Mouse (Mus musculus): ENCODE results near the gene Vwa5b1. TPM values are rescaled to one million over a fixed set of nuclear protein-coding genes. Genes with fewer than 3 reads are reported as not detected.

Gene Vwa5b1
- polyA plus RNA-seq, 1 experiment from 2014 or later = 0.15 TPM

- ATAC-seq (ENCODE audit: low FRiP score) (no peak), DNase-seq (ENCODE audit: low spot score, missing footprints) (no peak)
- Histone ChIP-seq H3K36me3 (ENCODE audit: control insufficient read depth, insufficient read depth, low read length) (no peaks in the 10 kb centered on the region), H3K9ac (ENCODE audit: low read length) (no peak overlapping the region), H3K27ac (ENCODE audit: low read depth, low read length) (no peak overlapping the region), H3K4me2 (no peak overlapping the region), H3K9me3 (ENCODE audit: control insufficient read depth, low read length) (no peaks in the 10 kb centered on the region; the same call in 1 of the 2 replicates), H3K27me3 (ENCODE audit: control insufficient read depth, insufficient read depth, low read length) (no peaks in the 10 kb centered on the region), H3K4me1 (ENCODE audit: control insufficient read depth, insufficient read depth, low read length) (no peaks in the 10 kb centered on the region), H3K4me3 (ENCODE audit: low read depth, low read length) (no peak overlapping the region)
- WGBS = 85% methylated on average over 2 of the region's 2 CpGs
These were observed 103.9 kb downstream of the Vwa5b1 start for GRCm38 (mm10) chr4:138531761-138532160.

DNA sequence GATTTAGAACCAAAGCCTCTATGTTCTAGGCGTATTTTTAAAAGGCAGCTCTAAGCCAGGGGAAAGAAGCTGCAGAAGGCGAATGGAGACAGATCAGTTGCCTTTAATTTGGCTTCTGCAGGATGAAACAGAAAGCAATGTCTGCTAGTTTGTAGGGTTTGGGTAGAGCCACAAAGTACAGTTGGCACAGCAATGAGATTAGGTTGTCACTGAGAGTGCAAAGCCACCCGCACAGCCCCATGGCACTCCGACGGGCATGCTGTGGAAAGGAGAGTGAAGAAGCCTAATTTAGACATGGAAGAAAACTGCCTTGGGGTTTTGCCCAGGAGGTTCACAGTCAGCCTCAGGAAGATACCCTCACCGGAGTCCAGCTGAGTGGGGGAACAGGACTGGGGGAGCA, 105.7 kb downstream of the Vwa5b1 start:
- Histone ChIP-seq H3K27me3 (ENCODE audit: control insufficient read depth, insufficient read depth, low read length) (no peaks in the 10 kb centered on the region), H3K4me1 (ENCODE audit: control insufficient read depth, insufficient read depth, low read length) (no peaks in the 10 kb centered on the region), H3K9ac (ENCODE audit: low read length) (no peak overlapping the region), H3K4me3 (ENCODE audit: low read depth, low read length) (no peak overlapping the region), H3K27ac (ENCODE audit: low read depth, low read length) (no peak overlapping the region), H3K36me3 (ENCODE audit: control insufficient read depth, insufficient read depth, low read length) (no peaks in the 10 kb centered on the region), H3K4me2 (no peak overlapping the region), H3K9me3 (ENCODE audit: control insufficient read depth, low read length) (no peaks in the 10 kb centered on the region; the same call in 1 of the 2 replicates)
- DNase-seq (ENCODE audit: low spot score, missing footprints) (no peak), ATAC-seq (ENCODE audit: low FRiP score) (no peak)
- WGBS = 90% methylated on average over 6 of the region's 6 CpGs

DNA sequence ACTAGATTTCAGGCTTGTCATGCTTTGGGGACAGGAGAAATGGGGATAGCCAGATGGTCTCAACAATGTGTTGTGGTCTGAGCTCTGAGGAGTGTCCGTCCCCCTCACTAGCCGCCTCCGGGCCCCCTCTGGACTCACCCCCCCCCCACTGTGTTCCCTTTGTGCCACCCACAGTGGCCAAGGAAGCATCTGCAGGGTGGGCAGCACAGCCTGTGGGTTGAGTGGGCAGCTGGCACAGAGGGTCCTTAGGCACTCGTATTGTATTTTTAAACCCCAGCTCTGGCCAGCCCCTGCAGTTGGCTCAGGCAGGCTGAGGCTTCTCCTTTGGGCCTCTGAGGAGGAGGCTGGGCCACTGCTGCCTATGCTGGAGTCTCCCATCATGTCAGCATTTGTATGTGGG, 110.0 kb downstream of the Vwa5b1 start:
- Histone ChIP-seq H3K4me1 (ENCODE audit: control insufficient read depth, insufficient read depth, low read length) (peaks cover 10% of the 10 kb centered on the region), H3K4me2 (no peak overlapping the region), H3K27me3 (ENCODE audit: control insufficient read depth, insufficient read depth, low read length) (no peaks in the 10 kb centered on the region), H3K27ac (ENCODE audit: low read depth, low read length) (no peak overlapping the region), H3K36me3 (ENCODE audit: control insufficient read depth, insufficient read depth, low read length) (no peaks in the 10 kb centered on the region), H3K4me3 (ENCODE audit: low read depth, low read length) (no peak overlapping the region), H3K9me3 (ENCODE audit: control insufficient read depth, low read length) (no peaks in the 10 kb centered on the region), H3K9ac (ENCODE audit: low read length) (no peak overlapping the region)
- DNase-seq (ENCODE audit: low spot score, missing footprints) = no peak
- WGBS = 64% methylated on average over 4 of the region's 4 CpGs
- no peak for ATAC-seq (ENCODE audit: low FRiP score)

DNA sequence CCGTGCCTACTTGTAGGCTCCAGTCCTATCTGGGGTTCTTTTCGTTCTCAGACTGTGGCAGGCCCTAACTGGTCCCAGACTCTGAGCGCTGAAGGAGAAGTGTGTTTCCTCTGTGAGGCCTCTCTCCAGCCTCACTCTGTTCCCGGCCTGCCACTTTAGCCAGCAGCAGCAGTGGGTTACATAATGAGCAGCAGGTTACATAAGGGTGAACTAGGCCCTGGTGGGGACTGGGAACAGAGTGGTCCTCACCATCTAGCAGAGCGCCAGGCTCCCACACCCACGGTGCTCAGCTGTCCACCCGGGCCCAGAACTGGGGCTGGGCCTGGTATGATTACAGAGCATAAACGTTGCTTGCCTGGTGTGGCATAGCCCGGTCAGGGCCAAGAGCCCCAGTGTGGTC, 110.9 kb downstream of the Vwa5b1 start:
- H3K4me2 ChIP-seq = no peak overlapping the region
- H3K9ac ChIP-seq (ENCODE audit: low read length) = no peak overlapping the region
- WGBS = 89% methylated on average over 9 of the region's 9 CpGs
- DNase-seq (ENCODE audit: low spot score, missing footprints) (no peak), ATAC-seq (ENCODE audit: low FRiP score) (no peak)
- H3K4me3 ChIP-seq (ENCODE audit: low read depth, low read length) = no peak overlapping the region
- H3K4me1 ChIP-seq (ENCODE audit: control insufficient read depth, insufficient read depth, low read length) = peaks cover 10% of the 10 kb centered on the region
- no peaks in the 10 kb centered on the region for H3K9me3 ChIP-seq (ENCODE audit: control insufficient read depth, low read length)
- H3K27ac ChIP-seq (ENCODE audit: low read depth, low read length) = no peak overlapping the region
- no peaks in the 10 kb centered on the region for H3K36me3 ChIP-seq (ENCODE audit: control insufficient read depth, insufficient read depth, low read length)
- H3K27me3 ChIP-seq (ENCODE audit: control insufficient read depth, insufficient read depth, low read length) = no peaks in the 10 kb centered on the region

DNA sequence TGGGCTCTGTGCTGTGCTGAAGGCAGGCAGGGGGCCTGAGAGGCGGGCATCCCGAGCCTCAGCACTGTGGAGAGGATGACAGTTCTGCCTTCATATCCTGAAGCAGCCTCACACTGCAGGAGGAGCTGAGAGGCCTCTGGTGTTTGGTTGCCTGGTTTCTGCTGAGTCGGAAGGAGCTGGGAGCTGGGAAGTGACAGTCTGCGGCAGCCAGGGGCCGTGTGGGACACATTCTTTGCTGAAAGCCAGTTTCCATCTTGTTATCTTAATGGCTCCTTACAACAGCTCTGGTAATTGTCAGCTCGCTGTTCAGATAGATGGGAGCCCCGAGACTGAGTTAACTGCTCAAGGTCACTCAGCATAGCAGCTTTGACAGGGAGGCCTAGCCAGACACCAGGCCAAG, 111.9 kb downstream of the Vwa5b1 start:
- Histone ChIP-seq H3K9ac (ENCODE audit: low read length) (no peak overlapping the region), H3K4me2 (no peak overlapping the region), H3K36me3 (ENCODE audit: control insufficient read depth, insufficient read depth, low read length) (no peaks in the 10 kb centered on the region), H3K27me3 (ENCODE audit: control insufficient read depth, insufficient read depth, low read length) (no peaks in the 10 kb centered on the region), H3K9me3 (ENCODE audit: control insufficient read depth, low read length) (no peaks in the 10 kb centered on the region), H3K4me1 (ENCODE audit: control insufficient read depth, insufficient read depth, low read length) (peaks cover 10% of the 10 kb centered on the region), H3K4me3 (ENCODE audit: low read depth, low read length) (no peak overlapping the region), H3K27ac (ENCODE audit: low read depth, low read length) (no peak overlapping the region)
- WGBS = 57% methylated on average over 7 of the region's 7 CpGs
- ATAC-seq (ENCODE audit: low FRiP score) (no peak), DNase-seq (ENCODE audit: low spot score, missing footprints) (no peak)

DNA sequence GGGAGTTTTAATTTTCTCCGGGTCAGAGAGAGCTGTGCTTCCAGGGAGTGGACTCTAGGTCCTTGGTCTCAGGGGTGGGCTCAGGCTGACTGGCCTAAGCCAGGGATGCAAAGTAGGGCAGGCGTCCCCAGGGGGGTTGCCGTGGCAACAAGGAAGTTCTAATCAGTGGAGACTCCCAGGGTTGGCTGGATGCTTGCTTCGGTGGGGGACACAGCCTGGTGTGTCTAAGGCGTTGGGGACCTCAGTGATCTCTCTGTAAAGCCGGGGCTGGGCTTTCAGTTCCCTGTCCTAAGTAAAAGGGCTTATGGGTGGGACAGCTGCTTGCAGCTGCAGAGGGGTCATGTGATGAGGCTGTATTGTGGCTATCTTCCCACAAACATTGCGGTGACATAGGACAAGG, 113.4 kb downstream of the Vwa5b1 start:
- Histone ChIP-seq H3K4me1 (ENCODE audit: control insufficient read depth, insufficient read depth, low read length) (peaks cover 12% of the 10 kb centered on the region), H3K9ac (ENCODE audit: low read length) (peak overlapping the region; percentile 9; the same call in 1 of the 2 replicates), H3K9me3 (ENCODE audit: control insufficient read depth, low read length) (no peaks in the 10 kb centered on the region), H3K36me3 (ENCODE audit: control insufficient read depth, insufficient read depth, low read length) (no peaks in the 10 kb centered on the region), H3K4me2 (0 out of 2 replicates have a peak overlapping the region, but pooled peaks have one; percentile 10), H3K4me3 (ENCODE audit: low read depth, low read length) (no peak overlapping the region), H3K27me3 (ENCODE audit: control insufficient read depth, insufficient read depth, low read length) (no peaks in the 10 kb centered on the region), H3K27ac (ENCODE audit: low read depth, low read length) (peak overlapping the region; percentile 40; the same call in 1 of the 2 replicates)
- 1% methylated on average over 7 of the region's 7 CpGs for WGBS
- DNase-seq (ENCODE audit: low spot score, missing footprints) = peak; percentile 94
- ATAC-seq (ENCODE audit: low FRiP score) = peak; percentile 83

GRCm38 (mm10) chr4:138517153-138517789, 118.4 kb downstream of the Vwa5b1 start:
- ATAC-seq (ENCODE audit: low FRiP score) = peak; percentile 46; the same call in 1 of the 2 replicates

DNA sequence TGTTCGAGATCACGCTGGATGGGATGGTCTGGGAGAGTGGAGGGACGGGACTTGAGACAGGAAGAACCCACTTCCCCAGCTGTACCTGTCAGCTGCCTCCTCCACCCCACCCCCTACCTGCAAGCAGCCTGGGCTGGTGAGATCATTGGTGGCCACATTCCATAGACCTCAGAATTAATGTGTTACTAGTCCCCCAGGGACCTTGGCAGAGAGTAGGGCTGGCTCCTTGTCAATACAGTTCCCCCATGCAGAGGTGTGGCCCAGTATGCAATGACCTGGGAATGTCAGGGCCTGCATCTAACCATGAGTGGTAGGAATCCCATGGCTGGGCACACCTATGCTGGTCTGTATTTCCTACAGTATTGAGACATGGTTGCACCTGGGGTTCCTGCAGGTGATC, 119.2 kb downstream of the Vwa5b1 start:
- H3K9ac ChIP-seq (ENCODE audit: low read length) = no peak overlapping the region

More at GRCm38 (mm10) chr4:138517153-138517789, 118.4 kb downstream of the Vwa5b1 start:
- Histone ChIP-seq H3K36me3 (ENCODE audit: control insufficient read depth, insufficient read depth, low read length) (no peaks in the 10 kb centered on the region), H3K9me3 (ENCODE audit: control insufficient read depth, low read length) (no peaks in the 10 kb centered on the region), H3K27me3 (ENCODE audit: control insufficient read depth, insufficient read depth, low read length) (no peaks in the 10 kb centered on the region), H3K9ac (ENCODE audit: low read length) (no peak overlapping the region), H3K4me2 (no peak overlapping the region), H3K4me1 (ENCODE audit: control insufficient read depth, insufficient read depth, low read length) (peaks cover 7% of the 10 kb centered on the region), H3K27ac (ENCODE audit: low read depth, low read length) (no peak overlapping the region), H3K4me3 (ENCODE audit: low read depth, low read length) (no peak overlapping the region)
- 37% methylated on average over 9 of the region's 9 CpGs for WGBS
- DNase-seq (ENCODE audit: low spot score, missing footprints) = peak; percentile 86

More for the DNA sequence above, 119.2 kb downstream of the Vwa5b1 start:
- Histone ChIP-seq H3K9me3 (ENCODE audit: control insufficient read depth, low read length) (no peaks in the 10 kb centered on the region), H3K27me3 (ENCODE audit: control insufficient read depth, insufficient read depth, low read length) (no peaks in the 10 kb centered on the region), H3K36me3 (ENCODE audit: control insufficient read depth, insufficient read depth, low read length) (no peaks in the 10 kb centered on the region), H3K4me3 (ENCODE audit: low read depth, low read length) (no peak overlapping the region), H3K27ac (ENCODE audit: low read depth, low read length) (no peak overlapping the region), H3K4me2 (no peak overlapping the region), H3K4me1 (ENCODE audit: control insufficient read depth, insufficient read depth, low read length) (peaks cover 3% of the 10 kb centered on the region; the same call in 1 of the 2 replicates)
- DNase-seq (ENCODE audit: low spot score, missing footprints) (no peak), ATAC-seq (ENCODE audit: low FRiP score) (no peak)
- 88% methylated on average over 3 of the region's 3 CpGs for WGBS

All from midbrain, embryonic 11.5 days (tissue).